Mouse (Mus musculus): ENCODE data around the gene Yy1.

- TF ChIP-seq POLR2A (IDR thresholded peaks at IDR 0.05; ENCODE audit: insufficient read length, low read depth) (no peak), E2F4 (IDR thresholded peaks at IDR 0.05; ENCODE audit: insufficient read depth) (no peak), REST (IDR thresholded peaks at IDR 0.05; ENCODE audit: insufficient read depth, insufficient read length) (no peak), SRF (IDR thresholded peaks at IDR 0.05; ENCODE audit: control insufficient read depth, insufficient read length, low read depth) (no peak), TCF3 (IDR thresholded peaks at IDR 0.05; ENCODE audit: insufficient read length, low read depth) (no peak), MAX (IDR thresholded peaks at IDR 0.05; ENCODE audit: low read depth) (no peak), MYOG (IDR thresholded peaks at IDR 0.05; ENCODE audit: control insufficient read depth in 1 of 3, insufficient read depth in 1 of 3, insufficient read length in 2 of 3, low read depth in 2 of 3) (no peak), TCF12 (IDR thresholded peaks at IDR 0.05; ENCODE audit: insufficient read depth, poor library complexity, severe bottlenecking) (no peak), CEBPB (IDR thresholded peaks at IDR 0.05; ENCODE audit: insufficient read depth, poor library complexity, severe bottlenecking) (no peak), USF1 (IDR thresholded peaks at IDR 0.05; ENCODE audit: low read depth) (no peak), MYOD1 (IDR thresholded peaks at IDR 0.05; ENCODE audit: control insufficient read depth in 1 of 3, insufficient read length in 2 of 3, low read depth in 2 of 3) (no peak), POLR2AphosphoS2 (IDR thresholded peaks at IDR 0.05; ENCODE audit: insufficient read length, low read depth) (no peak)
These were observed 42.0 kb downstream of the Yy1 start for GRCm38 (mm10) chr12:108834786-108835185.
